Mouse (Mus musculus) forebrain, embryonic 14.5 days (tissue): ENCODE results near the gene Ptprt. TPM values are rescaled to one million over a fixed set of nuclear protein-coding genes. Genes with fewer than 3 reads are reported as not detected.

ENCODE experiments used
- ATAC-seq: fragments of 200-750 bp; cut with Nextera tagmentation; 2 replicates; pipeline ENCODE4 v1.8.0; 2017; ENCODE audit warnings: mild to moderate bottlenecking, moderate library complexity
- DNase-seq: peaks from one replicate; pipeline ENCODE4 v3.0.0-alpha.2; 2015; ENCODE audit warnings: low spot score
- H3K27ac ChIP-seq: fragments of 300-500 bp; sonication (generic); 2 replicates; pipeline ENCODE4 v1.5.1; 2014; ENCODE audit warnings: low read depth, mild to moderate bottlenecking, control low read depth, low read length, moderate library complexity
- H3K27me3 ChIP-seq: fragments of 300-500 bp; sonication (generic); replicated peaks from 2 replicates; pipeline ENCODE4 v1.6.1; 2014; ENCODE audit warnings: low read length, control low read depth, mixed read lengths; ENCODE audit not compliant: control insufficient read depth, insufficient read depth
- H3K36me3 ChIP-seq: fragments of 300-500 bp; sonication (generic); 2 replicates; pipeline ENCODE4 v1.6.1; 2014; ENCODE audit warnings: low read length, control low read depth; ENCODE audit not compliant: control insufficient read depth, insufficient read depth
- H3K4me1 ChIP-seq: fragments of 300-500 bp; sonication (generic); 2 replicates; pipeline ENCODE4 v1.6.1; 2014; ENCODE audit warnings: antibody characterized with exemption, low read length, control low read depth; ENCODE audit not compliant: control insufficient read depth, insufficient read depth
- H3K4me2 ChIP-seq: fragments of 300-500 bp; sonication (generic); 2 replicates; pipeline ENCODE4 v1.6.1; 2014; ENCODE audit warnings: mild to moderate bottlenecking, control low read depth, low read length
- H3K4me3 ChIP-seq: fragments of 300-500 bp; sonication (generic); 2 replicates; pipeline ENCODE4 v1.5.1; 2014; ENCODE audit warnings: low read depth, low read length, control low read depth
- H3K9ac ChIP-seq: fragments of 300-500 bp; sonication (generic); 2 replicates; pipeline ENCODE4 v1.6.1; 2014; ENCODE audit warnings: mild to moderate bottlenecking, low read length, control low read depth, moderate library complexity
- H3K9me3 ChIP-seq: fragments of 300-500 bp; sonication (generic); replicated peaks from 2 replicates; pipeline ENCODE4 v1.6.1; 2016; ENCODE audit warnings: low read length, control low read depth, mixed read lengths; ENCODE audit not compliant: control insufficient read depth
- WGBS: fragments of 180-500 bp; shearing (Covaris S2); extraction: QIAGEN DNeasy Blood & Tissue Kit; methylation state at CpG from one replicate; pipeline ENCODE4 v1.1.7; 2014; 5-methylcytosine and 5-hydroxymethylcytosine counted together
- polyA plus RNA-seq: library from polyadenylated mRNA; unstranded; fragments of >200 nt; fragmentation: Nextera tagmentation; extraction: Ambion mirVana; gene quantifications from 2 replicates; pipeline ENCODE4 v1.2.1, GENCODE M21; 2014

Ptprt gene
- 3.6 and 5.9 TPM in 2 replicates for polyA plus RNA-seq

DNA sequence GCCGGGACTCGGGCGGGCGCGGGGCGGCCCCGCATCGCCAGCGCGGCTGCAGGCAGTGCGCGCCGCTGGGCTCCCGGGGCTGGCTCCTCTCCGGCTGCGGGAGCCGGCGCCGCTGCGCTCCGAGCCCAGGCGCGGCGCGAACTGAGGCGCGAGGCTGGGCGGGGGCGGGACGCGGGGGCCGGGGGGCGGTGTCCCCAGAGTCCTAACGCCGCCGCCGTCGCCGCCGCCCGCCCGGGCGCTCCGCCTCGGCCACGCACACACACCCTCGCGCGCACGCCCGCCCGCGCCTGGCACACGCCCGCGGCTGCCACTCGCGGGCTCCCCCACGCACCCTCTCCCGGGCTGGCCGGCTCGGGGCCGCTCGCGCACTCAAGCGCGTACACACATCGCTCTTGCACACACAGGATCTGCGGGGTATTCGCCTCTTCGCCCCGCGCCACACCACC lies at the start of gene Ptprt:
Gene Ptprt (minus strand): TSS at position 207 of the 446 bp plus-strand sequence.
- Histone ChIP-seq H3K36me3 (no peaks in the 10 kb centered on the region), H3K27me3 (peaks cover 43% of the 10 kb centered on the region), H3K4me3 (peak within 1 kb of the TSS; percentile 60), H3K27ac (no peak within 1 kb of the TSS), H3K9ac (peak within 1 kb of the TSS; percentile 70), H3K4me1 (peaks cover 9% of the 10 kb centered on the region; the same call in 1 of the 2 replicates), H3K9me3 (no peaks in the 10 kb centered on the region), H3K4me2 (peak within 1 kb of the TSS; percentile 98)
- 0% methylated on average over 21 of the region's 73 CpGs for WGBS
- DNase-seq: no peak
- ATAC-seq: peak; percentile 52

GRCm38 (mm10) chr2:162710443-162710842 lies 49.5 kb upstream of the Ptprt start:
- ATAC-seq (no peak), DNase-seq (no peak)
- no peak overlapping the region for H3K4me3 ChIP-seq
- no peaks in the 10 kb centered on the region for H3K27me3 ChIP-seq
- H3K9ac ChIP-seq: no peak overlapping the region
- no peak overlapping the region for H3K27ac ChIP-seq
- no peaks in the 10 kb centered on the region for H3K36me3 ChIP-seq
- H3K9me3 ChIP-seq: no peaks in the 10 kb centered on the region
- no peak overlapping the region for H3K4me2 ChIP-seq
- H3K4me1 ChIP-seq: no peaks in the 10 kb centered on the region
- WGBS: 85% methylated on average over 2 of the region's 2 CpGs

DNA sequence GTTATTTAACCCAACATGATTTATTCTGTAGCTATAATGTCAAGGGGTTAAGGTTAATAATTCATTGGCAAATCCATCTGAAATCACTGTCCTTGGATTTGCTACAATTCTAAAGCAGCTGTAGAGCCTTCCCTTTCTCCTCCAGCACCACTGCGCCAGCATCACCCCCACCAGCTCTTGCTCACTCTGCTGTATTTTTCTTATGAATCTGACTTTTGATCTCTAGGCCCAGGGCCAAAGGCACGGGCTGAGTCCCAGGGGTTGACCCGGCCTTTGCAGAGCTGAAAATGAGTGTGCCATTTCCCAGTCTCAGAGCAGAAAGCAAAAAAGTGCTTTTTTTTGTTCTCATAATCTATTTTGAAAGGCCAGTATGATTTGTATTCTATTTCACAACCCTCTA lies 38.7 kb upstream of the Ptprt start:
- 90% methylated on average over 3 of the region's 3 CpGs for WGBS
- H3K4me1 ChIP-seq: 0 out of 2 replicates have a peak, but pooled peaks cover 4% of the 10 kb centered on the region
- no peaks in the 10 kb centered on the region for H3K36me3 ChIP-seq
- no peak overlapping the region for H3K9ac ChIP-seq
- ATAC-seq (no peak), DNase-seq (no peak)
- H3K9me3 ChIP-seq: no peaks in the 10 kb centered on the region
- no peak overlapping the region for H3K27ac ChIP-seq
- H3K4me3 ChIP-seq: no peak overlapping the region
- H3K27me3 ChIP-seq: no peaks in the 10 kb centered on the region
- H3K4me2 ChIP-seq: no peak overlapping the region

- H3K36me3 ChIP-seq: no peaks in the 10 kb centered on the region
- H3K27ac ChIP-seq: no peak overlapping the region
- no peaks in the 10 kb centered on the region for H3K9me3 ChIP-seq
- no peak for ATAC-seq
- H3K4me2 ChIP-seq: no peak overlapping the region
- H3K4me3 ChIP-seq: no peak overlapping the region
- H3K27me3 ChIP-seq: no peaks in the 10 kb centered on the region
- DNase-seq: no peak
- H3K9ac ChIP-seq: no peak overlapping the region
- 0 out of 2 replicates have a peak, but pooled peaks cover 4% of the 10 kb centered on the region for H3K4me1 ChIP-seq
These were observed 38.1 kb upstream of the Ptprt start for GRCm38 (mm10) chr2:162699036-162699435.

DNA sequence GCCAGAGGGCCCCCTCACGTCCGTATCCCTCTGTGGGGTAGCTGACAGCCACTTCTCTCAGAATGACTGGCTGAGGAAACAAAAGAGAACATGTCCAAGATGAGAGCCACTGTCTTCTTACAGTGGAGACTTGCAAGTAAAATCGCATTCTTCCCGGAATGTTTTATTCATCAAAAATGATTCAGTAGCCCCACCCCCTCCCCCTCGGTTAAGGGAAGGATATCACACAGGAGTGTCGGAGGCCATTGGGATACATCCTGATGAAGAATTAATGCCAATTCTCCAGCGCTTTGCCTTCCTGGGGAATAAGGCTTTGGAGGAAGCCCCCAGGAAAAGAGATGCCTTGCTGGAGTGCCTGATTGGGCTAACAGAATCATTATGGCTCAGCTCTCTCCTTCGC lies 37.1 kb upstream of the Ptprt start:
- Histone ChIP-seq H3K4me2 (no peak overlapping the region), H3K4me1 (0 out of 2 replicates have a peak, but pooled peaks cover 4% of the 10 kb centered on the region), H3K27ac (no peak overlapping the region), H3K27me3 (no peaks in the 10 kb centered on the region), H3K36me3 (no peaks in the 10 kb centered on the region), H3K9me3 (no peaks in the 10 kb centered on the region), H3K4me3 (no peak overlapping the region), H3K9ac (no peak overlapping the region; the same call in 1 of the 2 replicates)
- 70% methylated on average over 8 of the region's 8 CpGs for WGBS
- no peak for ATAC-seq
- no peak for DNase-seq

GRCm38 (mm10) chr2:162697151-162697550 lies 36.2 kb upstream of the Ptprt start:
- 64% methylated on average over 10 of the region's 10 CpGs for WGBS
- H3K4me3 ChIP-seq: no peak overlapping the region
- no peak for ATAC-seq
- no peak overlapping the region for H3K27ac ChIP-seq
- no peaks in the 10 kb centered on the region for H3K9me3 ChIP-seq
- H3K4me1 ChIP-seq: 0 out of 2 replicates have a peak, but pooled peaks cover 4% of the 10 kb centered on the region
- no peak for DNase-seq
- no peak overlapping the region for H3K9ac ChIP-seq
- H3K36me3 ChIP-seq: no peaks in the 10 kb centered on the region
- H3K27me3 ChIP-seq: no peaks in the 10 kb centered on the region
- no peak overlapping the region for H3K4me2 ChIP-seq

- Histone ChIP-seq H3K4me3 (no peak overlapping the region), H3K4me1 (no peaks in the 10 kb centered on the region), H3K9ac (no peak overlapping the region), H3K4me2 (no peak overlapping the region), H3K36me3 (no peaks in the 10 kb centered on the region), H3K27me3 (no peaks in the 10 kb centered on the region), H3K27ac (no peak overlapping the region), H3K9me3 (no peaks in the 10 kb centered on the region)
- ATAC-seq (no peak), DNase-seq (no peak)
- 95% methylated on average over 9 of the region's 12 CpGs for WGBS
These were observed 31.2 kb upstream of the Ptprt start for GRCm38 (mm10) chr2:162692143-162692542.

- Histone ChIP-seq H3K4me2 (no peak overlapping the region), H3K36me3 (no peaks in the 10 kb centered on the region), H3K27ac (no peak overlapping the region), H3K4me3 (no peak overlapping the region), H3K4me1 (no peaks in the 10 kb centered on the region), H3K9me3 (no peaks in the 10 kb centered on the region), H3K27me3 (no peaks in the 10 kb centered on the region), H3K9ac (no peak overlapping the region)
- DNase-seq (peak; percentile 64), ATAC-seq (no peak)
- 14% methylated on average over 6 of the region's 6 CpGs for WGBS
These were observed 21.7 kb upstream of the Ptprt start for GRCm38 (mm10) chr2:162682674-162683073.

DNA sequence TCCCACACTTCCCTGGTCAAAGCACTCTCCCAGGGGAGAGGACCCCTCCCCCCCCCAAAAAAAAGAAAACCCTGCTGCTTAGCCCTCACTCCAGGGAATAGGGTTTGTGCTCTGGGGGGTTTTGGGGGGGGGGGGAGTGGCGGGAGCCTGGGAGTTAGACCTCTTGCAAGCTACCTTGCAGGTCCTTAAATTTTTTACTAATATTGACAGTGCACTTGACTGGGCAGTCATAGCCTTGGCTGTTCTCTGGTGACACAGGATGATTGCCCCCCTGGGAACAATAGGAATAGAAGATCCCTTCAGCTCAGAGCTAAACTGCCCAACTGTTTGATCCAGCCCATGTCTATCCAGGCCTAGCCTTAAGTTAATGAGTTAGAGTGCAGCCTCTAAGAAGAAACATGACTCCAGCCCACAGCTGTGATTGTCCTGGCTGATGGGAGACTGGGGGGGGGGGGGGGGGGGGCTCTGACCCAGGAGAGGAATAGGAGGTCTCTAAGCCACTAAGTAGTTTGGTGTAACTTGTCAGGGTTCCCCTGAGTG lies 1.6 kb upstream of the Ptprt start:
- no peaks in the 10 kb centered on the region for H3K36me3 ChIP-seq
- H3K4me1 ChIP-seq: peaks cover 9% of the 10 kb centered on the region; the same call in 1 of the 2 replicates
- no peak for DNase-seq
- H3K4me2 ChIP-seq: peak overlapping the region; percentile 98
- 18% methylated on average over 1 of the region's 1 CpGs for WGBS
- no peak overlapping the region for H3K27ac ChIP-seq
- H3K9ac ChIP-seq: no peak overlapping the region
- H3K27me3 ChIP-seq: peaks cover 34% of the 10 kb centered on the region
- no peak overlapping the region for H3K4me3 ChIP-seq
- no peaks in the 10 kb centered on the region for H3K9me3 ChIP-seq
- no peak for ATAC-seq
